Mouse (Mus musculus): ENCODE measurements at regions not wholly inside any gene's neighbourhood (a gene's known extent, or its start where the extent isn't known, plus 50 kb on each side); places are given as distances from the start of the nearest gene placed in this dataset.

- no peak for DNase-seq (ENCODE audit: low spot score in 2 of 2)
- intact Hi-C loops (cut with DNase I): no loop called here
Observed at GRCm38 (mm10) chr9:50395543-50395942, 50.8 kb upstream of the Rpl10-ps3 start.

DNA sequence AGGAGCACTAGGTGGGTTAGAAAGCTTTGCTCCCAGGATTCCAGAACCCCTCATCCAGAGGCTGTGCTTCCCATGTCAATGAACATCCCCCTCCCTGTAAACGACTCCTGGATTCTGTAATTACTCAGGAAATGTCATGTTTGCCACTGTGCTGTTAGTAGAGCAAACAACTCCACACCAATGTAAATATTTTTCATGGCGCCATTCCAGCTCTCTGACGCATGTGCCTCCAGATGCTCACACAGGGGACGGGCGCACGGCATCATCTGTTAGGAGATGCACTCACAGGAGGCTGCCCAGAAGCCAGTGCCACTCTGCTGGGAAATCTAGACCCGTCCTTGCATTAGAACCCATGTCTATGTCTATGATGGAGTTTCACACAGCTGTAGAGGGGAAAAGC is 51.3 kb upstream of the Rpl10-ps3 start:
- DNase-seq (ENCODE audit: low spot score in 2 of 2): no peak
- intact Hi-C loops (cut with DNase I): no loop called here

GRCm38 (mm10) chr9:50408396-50408795 is 63.6 kb upstream of the Rpl10-ps3 start:
- intact Hi-C loops (cut with DNase I): no loop called here
- no peak for DNase-seq (ENCODE audit: low spot score in 2 of 2)

DNA sequence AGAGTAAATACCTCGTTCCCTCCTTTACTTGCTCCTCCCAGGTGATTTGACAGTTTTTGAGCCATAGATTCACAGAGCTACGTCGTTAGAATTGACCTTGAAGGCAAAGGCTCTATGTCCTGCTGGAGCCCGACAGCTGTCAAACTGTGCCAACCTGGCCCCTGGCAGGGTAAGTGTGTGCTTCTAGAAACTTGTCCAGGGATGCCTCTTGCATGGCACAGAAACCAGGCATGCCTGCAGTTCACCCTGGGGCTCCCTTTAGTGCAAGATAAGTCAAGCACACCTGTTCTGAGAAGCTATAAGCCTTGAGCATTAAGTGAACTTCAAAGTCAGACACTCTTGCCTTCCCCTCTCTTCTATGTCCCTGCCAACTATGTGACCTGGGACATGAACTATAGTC is 64.1 kb upstream of the Rpl10-ps3 start:
- intact Hi-C loops (cut with DNase I): no loop called here
- no peak for DNase-seq (ENCODE audit: low spot score in 2 of 2)

- no peak for DNase-seq (ENCODE audit: low spot score in 2 of 2)
- intact Hi-C loops (cut with DNase I): no loop called here
Observed at GRCm38 (mm10) chr9:50412986-50413385, 68.2 kb upstream of the Rpl10-ps3 start.

GRCm38 (mm10) chr9:50413514-50414335 is 69.0 kb upstream of the Rpl10-ps3 start:
- intact Hi-C loops (cut with DNase I): no loop called here
- no peak for DNase-seq (ENCODE audit: low spot score in 2 of 2)

DNA sequence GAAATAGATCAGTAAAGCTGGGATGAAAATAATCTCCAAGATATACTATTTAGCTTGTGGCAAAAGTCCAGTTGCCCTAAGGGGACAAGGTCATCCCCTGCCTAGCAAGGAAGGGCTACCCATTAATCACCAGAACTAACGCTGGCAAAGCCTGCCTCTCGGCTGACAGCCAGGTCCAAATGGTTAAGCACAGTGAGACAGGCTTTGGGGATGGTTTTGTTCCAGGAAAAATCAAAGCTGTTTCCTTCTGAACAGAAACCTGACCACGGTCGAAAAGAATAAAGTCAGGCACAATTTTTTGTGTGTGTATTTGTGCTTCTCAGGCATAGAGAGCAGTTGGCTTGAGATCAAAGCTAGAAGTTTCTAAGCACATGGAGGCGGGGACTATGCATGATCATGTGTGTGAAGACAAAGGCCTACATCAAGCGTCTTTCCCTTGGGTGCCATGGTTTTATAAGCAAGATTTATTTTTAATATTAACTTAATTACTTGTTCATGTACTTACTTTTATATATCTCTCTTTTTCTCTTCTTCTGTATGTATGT is 70.1 kb upstream of the Rpl10-ps3 start:
- no peak for DNase-seq (ENCODE audit: low spot score in 2 of 2)
- intact Hi-C loops (cut with DNase I): no loop called here

DNA sequence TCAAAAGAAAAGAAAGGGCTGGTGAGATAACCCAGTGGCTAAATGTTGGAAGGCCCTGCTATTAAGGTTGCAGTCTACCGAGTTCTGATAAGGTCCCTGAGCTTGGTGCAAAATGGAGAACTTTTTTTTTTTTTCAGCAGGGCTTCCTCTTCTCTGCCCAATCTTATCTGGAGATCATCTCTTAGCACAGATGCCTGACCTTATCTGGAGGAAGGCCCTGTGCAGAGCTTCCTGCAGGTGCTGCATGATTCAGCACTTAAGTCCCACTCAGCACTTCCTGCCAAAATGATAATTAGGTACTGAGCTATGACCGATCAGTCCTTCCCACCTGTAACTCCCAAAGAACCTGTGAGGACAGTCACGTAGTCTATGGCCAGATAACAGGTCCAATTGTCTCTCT is 71.9 kb upstream of the Rpl10-ps3 start:
- DNase-seq (ENCODE audit: low spot score in 2 of 2): no peak
- intact Hi-C loops (cut with DNase I): no loop called here

DNA sequence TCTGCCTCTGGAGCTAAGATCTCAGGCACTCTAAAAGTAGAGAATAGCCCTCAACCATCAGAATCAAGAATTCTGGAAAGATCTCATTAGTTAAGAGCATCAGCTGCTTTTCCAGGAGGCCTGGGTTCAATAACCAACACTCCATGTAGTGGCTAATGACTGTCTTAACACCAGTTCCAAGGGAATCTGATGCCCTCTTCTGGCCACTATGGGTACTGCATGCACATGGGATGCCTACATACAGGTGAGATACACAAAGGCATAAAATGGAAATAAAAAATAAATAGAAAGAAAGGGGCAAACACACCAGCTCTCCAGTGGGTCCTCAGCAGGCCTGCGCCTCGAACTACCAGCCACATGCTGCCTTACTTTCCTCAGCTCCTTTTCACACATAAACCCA is 73.3 kb upstream of the Plet1 start:
- DNase-seq (ENCODE audit: low spot score in 2 of 2): no peak
- intact Hi-C loops (cut with DNase I): no loop called here

GRCm38 (mm10) chr9:50421572-50422285 is 72.6 kb upstream of the Plet1 start:
- intact Hi-C loops (cut with DNase I): no loop called here

DNA sequence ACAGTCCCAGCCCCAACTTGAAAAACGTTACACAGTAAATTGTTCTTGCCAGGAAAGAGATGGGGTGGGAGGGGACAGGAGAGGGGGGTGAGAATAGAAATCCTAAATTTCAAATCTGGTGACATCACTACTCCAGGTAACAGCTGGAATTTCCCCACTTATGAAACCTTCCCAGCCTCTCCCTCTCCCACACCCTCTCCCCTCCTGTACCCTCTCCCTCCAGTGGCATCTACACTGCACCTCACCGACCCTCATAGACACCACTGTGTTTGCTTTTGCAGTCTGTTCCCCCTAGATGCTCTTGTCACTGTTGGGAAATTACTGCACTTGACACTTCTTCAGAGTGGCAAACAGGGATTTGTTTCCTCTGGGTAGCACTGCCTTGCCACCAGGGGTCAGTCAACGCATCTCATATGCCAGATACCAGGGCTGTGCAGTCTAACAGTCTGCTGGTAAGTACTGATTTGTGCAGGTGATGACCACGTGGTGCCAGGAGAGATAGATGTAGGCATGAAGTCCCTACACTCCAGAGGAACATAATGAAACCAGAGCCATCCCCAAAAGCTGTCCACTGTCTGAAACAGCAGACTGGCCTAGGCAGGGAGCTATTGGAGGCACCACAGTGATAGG is 68.3 kb upstream of the Plet1 start:
- no peak for DNase-seq (ENCODE audit: low spot score in 2 of 2)
- intact Hi-C loops (cut with DNase I): no loop called here

More at GRCm38 (mm10) chr9:50421572-50422285, 72.6 kb upstream of the Plet1 start:
- peak in 1 of 2 experiments; percentile 27 for DNase-seq (ENCODE audit: low spot score in 2 of 2)

DNA sequence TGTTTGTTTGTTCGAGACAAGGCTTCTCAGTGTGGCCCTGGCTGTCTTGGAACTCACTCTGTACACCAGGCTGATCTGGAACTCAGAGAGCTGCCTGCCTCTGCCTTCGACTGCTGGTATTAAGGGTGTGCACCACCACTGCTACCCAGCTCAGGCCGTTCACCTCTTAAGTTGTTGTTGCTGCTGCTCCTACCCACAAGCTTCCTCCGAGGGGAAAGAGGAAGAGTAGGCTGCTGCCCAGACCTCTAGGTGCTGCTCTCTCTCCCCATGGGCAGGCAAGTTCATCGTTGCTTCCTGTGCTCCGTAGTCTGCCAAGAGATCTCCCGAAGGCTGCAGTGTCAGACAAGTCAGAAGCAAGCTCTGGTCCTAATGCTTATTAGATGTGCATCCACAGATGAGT is 64.2 kb upstream of the Plet1 start:
- intact Hi-C loops (cut with DNase I): no loop called here
- DNase-seq (ENCODE audit: low spot score in 2 of 2): no peak

DNA sequence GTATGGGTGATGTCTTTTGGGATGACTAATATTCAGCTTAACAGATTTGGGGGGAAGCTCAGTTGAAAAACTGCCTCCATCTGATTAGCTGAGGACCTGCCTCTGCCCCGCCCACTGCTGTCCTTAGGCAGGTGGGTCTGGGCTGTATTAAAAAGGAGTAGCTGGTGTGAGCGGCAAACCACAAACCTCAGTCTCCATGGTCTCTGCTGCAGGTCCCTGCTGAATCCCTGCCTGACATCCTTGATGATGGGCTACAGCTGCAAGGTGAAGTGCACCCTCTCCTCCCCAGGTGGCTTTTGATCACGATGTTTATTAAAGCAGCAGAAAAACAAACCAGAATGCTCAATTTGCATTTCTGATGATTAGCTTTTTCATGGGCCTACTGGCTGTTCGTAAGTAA is 60.8 kb upstream of the Plet1 start:
- no peak for DNase-seq (ENCODE audit: low spot score in 2 of 2)
- intact Hi-C loops (cut with DNase I): no loop called here

GRCm38 (mm10) chr9:50433978-50434377 is 60.3 kb upstream of the Plet1 start:
- intact Hi-C loops (cut with DNase I): no loop called here
- no peak for DNase-seq (ENCODE audit: low spot score in 2 of 2)

GRCm38 (mm10) chr9:50437830-50438722 is 56.2 kb upstream of the Plet1 start:
- intact Hi-C loops (cut with DNase I): loop anchor here (1.0 kb wide), 2 partner anchors 105 to 944 kb away; no protein-coding TSS in a partner anchor
- DNase-seq (ENCODE audit: low spot score in 2 of 2): peak; percentile 82 to 83

- intact Hi-C loops (cut with DNase I): loop anchor here (1.0 kb wide), 2 partner anchors 105 to 944 kb away; no protein-coding TSS in a partner anchor
- DNase-seq (ENCODE audit: low spot score in 2 of 2): no peak
Observed at GRCm38 (mm10) chr9:50438738-50439137, 55.6 kb upstream of the Plet1 start.

DNA sequence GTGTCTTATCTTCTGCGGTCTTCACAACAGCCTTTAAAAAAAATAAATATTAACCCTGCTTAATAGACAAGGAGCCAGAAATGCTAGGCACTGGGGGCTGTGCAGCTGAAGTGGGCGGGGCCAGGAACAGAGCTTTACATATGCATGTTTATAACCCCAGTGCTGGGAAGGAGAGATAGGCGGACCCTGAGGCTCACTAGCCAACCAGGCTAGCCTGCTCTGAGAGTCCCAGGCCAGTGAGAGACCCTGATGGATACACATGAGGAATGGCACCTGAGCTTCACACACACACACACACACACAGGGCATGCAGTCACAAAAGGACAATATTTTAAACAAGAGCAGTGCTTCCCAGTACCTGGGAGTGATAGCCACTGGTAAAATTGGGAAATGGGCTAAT is 54.1 kb upstream of the Plet1 start:
- intact Hi-C loops (cut with DNase I): loop anchor here (5.0 kb wide), 1 partner anchor 152 kb away; no protein-coding TSS in a partner anchor
- DNase-seq (ENCODE audit: low spot score in 2 of 2): no peak

GRCm38 (mm10) chr9:50440689-50441088 is 53.6 kb upstream of the Plet1 start:
- intact Hi-C loops (cut with DNase I): loop anchor here (5.0 kb wide), 1 partner anchor 152 kb away; no protein-coding TSS in a partner anchor
- DNase-seq (ENCODE audit: low spot score in 2 of 2): peak in 1 of 2 experiments; percentile 29
